ENCODE assay signal across 25 mouse cellular contexts in genomic region chr6:19415456-19415855, GRCm38 (mm10).
"Had no signal": no experiment of that assay in that cellular context is flagged by ENCODE, and none has a peak within 500 bp of the region (broad histone marks: within the 10 kb centered on the region; RNA-seq: fewer than 3 reads in every experiment).

No protein-coding gene starts in this region.

- H3K4me1 ChIP-seq: heart, embryonic 10.5 days; heart, embryonic 12.5 days; hindbrain, embryonic 10.5 days; hindbrain, embryonic 12.5 days; kidney, embryonic 15.5 days; limb, embryonic 10.5 days; limb, embryonic 12.5 days; liver, embryonic 13.5 days; liver, embryonic 15.5 days had no signal

- H3K27me3 ChIP-seq: heart, embryonic 12.5 days; hindbrain, embryonic 12.5 days; kidney, embryonic 15.5 days; limb, embryonic 12.5 days; liver, embryonic 13.5 days; liver, embryonic 15.5 days had no signal

- H3K9me3 ChIP-seq: heart, embryonic 10.5 days; heart, embryonic 12.5 days; hindbrain, embryonic 10.5 days; hindbrain, embryonic 12.5 days; kidney, embryonic 15.5 days; limb, embryonic 10.5 days; limb, embryonic 12.5 days; liver, embryonic 13.5 days; liver, embryonic 15.5 days had no signal

- H3K27ac ChIP-seq: gastrocnemius, adult 2 months; heart, embryonic 10.5 days; hindbrain, embryonic 10.5 days; hindbrain, embryonic 12.5 days; hindbrain, embryonic 14.5 days; kidney, embryonic 15.5 days; kidney, postnatal 0 days; left cerebral cortex, adult 2 months; limb, embryonic 10.5 days; limb, embryonic 12.5 days; liver, embryonic 13.5 days; liver, embryonic 15.5 days had no signal

- H3K4me3 ChIP-seq: gastrocnemius, adult 2 months; heart, embryonic 10.5 days; heart, embryonic 12.5 days; hindbrain, embryonic 10.5 days; hindbrain, embryonic 12.5 days; kidney, embryonic 15.5 days; left cerebral cortex, adult 2 months; limb, embryonic 10.5 days; limb, embryonic 12.5 days; liver, embryonic 13.5 days; liver, embryonic 15.5 days had no signal

- DNase-seq: gastrocnemius, adult 2 months; gastrocnemius, postnatal 10 days; gastrocnemius, postnatal 25 days; heart, adult 18-20 months; heart, postnatal 10 days; heart, postnatal 4 days; kidney, adult 11 months; kidney, adult 9 months; kidney, postnatal 36 days; liver; liver, embryonic 13.5 days had no signal

- H3K4me2 ChIP-seq: heart, embryonic 12.5 days; hindbrain, embryonic 12.5 days; hindbrain, embryonic 14.5 days; kidney, embryonic 15.5 days; limb, embryonic 12.5 days; liver, embryonic 11.5 days; liver, embryonic 13.5 days; liver, embryonic 15.5 days had no signal

- H3K9ac ChIP-seq: heart, embryonic 12.5 days; hindbrain, embryonic 12.5 days; hindbrain, embryonic 14.5 days; kidney, embryonic 15.5 days; limb, embryonic 12.5 days; liver, embryonic 13.5 days; liver, embryonic 15.5 days had no signal

- H3K36me3 ChIP-seq: heart, embryonic 10.5 days; heart, embryonic 12.5 days; hindbrain, embryonic 10.5 days; hindbrain, embryonic 12.5 days; kidney, embryonic 15.5 days; limb, embryonic 10.5 days; limb, embryonic 12.5 days; liver, embryonic 13.5 days; liver, embryonic 15.5 days had no signal

- ATAC-seq: hindbrain, embryonic 16.5 days; inflammation-experienced regulatory T-cells, adult 6 months had no signal
